Mouse (Mus musculus) WW6 (cell line): ENCODE results near the gene Vmn2r93.

Experiments used
- DNase-seq: peaks from one replicate; pipeline ENCODE4 v3.0.0-alpha.2; 2013; ENCODE audit warnings: low read depth, low spot score

Vmn2r93 gene

GRCm38 (mm10) chr17:18297799-18298198 lies at the start of gene Vmn2r93:
Gene Vmn2r93, plus strand, starts transcription at chr17:18298099.
- no peak for DNase-seq

- DNase-seq, result no peak
Measured at GRCm38 (mm10) chr17:18277656-18278055, 20.2 kb upstream of the Vmn2r93 start, which contains the start of gene Vmn2r94. Gene Vmn2r94, minus strand, starts transcription at chr17:18277756.

- DNase-seq, result no peak
Measured at GRCm38 (mm10) chr17:18323031-18323430, 25.1 kb downstream of the Vmn2r93 start.

- DNase-seq, result no peak
Measured at GRCm38 (mm10) chr17:18360007-18360406, 62.1 kb downstream of the Vmn2r93 start.

- no peak for DNase-seq
Measured at GRCm38 (mm10) chr17:18360602-18361001, 62.7 kb downstream of the Vmn2r93 start.
